Mouse (Mus musculus): Measurements from ENCODE around the gene S100a9. TPM values are rescaled to one million over a fixed set of nuclear protein-coding genes. Genes with fewer than 3 reads are reported as not detected.
A peak's percentile ranks its signal among the peaks of the same experiment; 100 is the strongest.

Gene S100a9
- total RNA-seq (2017), result 6.2 to 33.7 TPM (median 31.4 TPM) in 3 replicates

- ATAC-seq (replicated peaks; ENCODE audit: insufficient number of reproducible peaks, low FRiP score, low TSS enrichment, poor library complexity, severe bottlenecking), result no peak
Observed at GRCm38 (mm10) chr3:90695613-90696012, at the start of gene S100a9. S100a9 (minus strand) TSS chr3:90695721.

GRCm38 (mm10) chr3:90726606-90727005, 31.1 kb upstream of the S100a9 start, which contains the start of gene Pglyrp4:
Pglyrp4 (plus strand) TSS chr3:90726906.
- ATAC-seq (replicated peaks; ENCODE audit: insufficient number of reproducible peaks, low FRiP score, low TSS enrichment, poor library complexity, severe bottlenecking), result no peak

- peak; percentile 95 for ATAC-seq (replicated peaks; ENCODE audit: insufficient number of reproducible peaks, low FRiP score, low TSS enrichment, poor library complexity, severe bottlenecking)
Observed at GRCm38 (mm10) chr3:90709591-90710460, 14.3 kb upstream of the S100a9 start.

- no peak; the same call in 1 of the 2 replicates for ATAC-seq (replicated peaks; ENCODE audit: insufficient number of reproducible peaks, low FRiP score, low TSS enrichment, poor library complexity, severe bottlenecking)
Observed at GRCm38 (mm10) chr3:90708523-90709202, 13.1 kb upstream of the S100a9 start.

GRCm38 (mm10) chr3:90702244-90702643, 6.7 kb upstream of the S100a9 start:
- no peak for ATAC-seq (replicated peaks; ENCODE audit: insufficient number of reproducible peaks, low FRiP score, low TSS enrichment, poor library complexity, severe bottlenecking)

GRCm38 (mm10) chr3:90693496-90693895, 2.0 kb downstream of the S100a9 start:
- no peak for ATAC-seq (replicated peaks; ENCODE audit: insufficient number of reproducible peaks, low FRiP score, low TSS enrichment, poor library complexity, severe bottlenecking)

GRCm38 (mm10) chr3:90686835-90687234, 8.7 kb downstream of the S100a9 start:
- no peak for ATAC-seq (replicated peaks; ENCODE audit: insufficient number of reproducible peaks, low FRiP score, low TSS enrichment, poor library complexity, severe bottlenecking)

GRCm38 (mm10) chr3:90683929-90684328, 11.6 kb downstream of the S100a9 start:
- ATAC-seq (replicated peaks; ENCODE audit: insufficient number of reproducible peaks, low FRiP score, low TSS enrichment, poor library complexity, severe bottlenecking), result no peak

- ATAC-seq (replicated peaks; ENCODE audit: insufficient number of reproducible peaks, low FRiP score, low TSS enrichment, poor library complexity, severe bottlenecking), result no peak
Observed at GRCm38 (mm10) chr3:90678656-90679055, 16.9 kb downstream of the S100a9 start.

- peak; percentile 37 for ATAC-seq (replicated peaks; ENCODE audit: insufficient number of reproducible peaks, low FRiP score, low TSS enrichment, poor library complexity, severe bottlenecking)
Observed at GRCm38 (mm10) chr3:90668846-90669245, 26.7 kb downstream of the S100a9 start, which contains the start of gene S100a8. S100a8 (plus strand) TSS chr3:90668978.

GRCm38 (mm10) chr3:90664219-90664618, 31.3 kb downstream of the S100a9 start:
- ATAC-seq (replicated peaks; ENCODE audit: insufficient number of reproducible peaks, low FRiP score, low TSS enrichment, poor library complexity, severe bottlenecking), result no peak

GRCm38 (mm10) chr3:90659364-90660044, 36.0 kb downstream of the S100a9 start:
- ATAC-seq (replicated peaks; ENCODE audit: insufficient number of reproducible peaks, low FRiP score, low TSS enrichment, poor library complexity, severe bottlenecking), result no peak

GRCm38 (mm10) chr3:90657405-90657804, 38.1 kb downstream of the S100a9 start:
- ATAC-seq (replicated peaks; ENCODE audit: insufficient number of reproducible peaks, low FRiP score, low TSS enrichment, poor library complexity, severe bottlenecking), result no peak

GRCm38 (mm10) chr3:90653717-90654116, 41.8 kb downstream of the S100a9 start, which contains the start of gene S100a7a:
S100a7a (plus strand) TSS chr3:90654017.
- ATAC-seq (replicated peaks; ENCODE audit: insufficient number of reproducible peaks, low FRiP score, low TSS enrichment, poor library complexity, severe bottlenecking), result no peak

- 0 out of 2 replicates have a peak, but pooled peaks have one; percentile 44 for ATAC-seq (replicated peaks; ENCODE audit: insufficient number of reproducible peaks, low FRiP score, low TSS enrichment, poor library complexity, severe bottlenecking)
Observed at GRCm38 (mm10) chr3:90652878-90653508, 42.5 kb downstream of the S100a9 start.

GRCm38 (mm10) chr3:90649832-90650231, 45.7 kb downstream of the S100a9 start:
- no peak for ATAC-seq (replicated peaks; ENCODE audit: insufficient number of reproducible peaks, low FRiP score, low TSS enrichment, poor library complexity, severe bottlenecking)

GRCm38 (mm10) chr3:90648981-90649380, 46.5 kb downstream of the S100a9 start:
- ATAC-seq (replicated peaks; ENCODE audit: insufficient number of reproducible peaks, low FRiP score, low TSS enrichment, poor library complexity, severe bottlenecking), result no peak

- no peak for ATAC-seq (replicated peaks; ENCODE audit: insufficient number of reproducible peaks, low FRiP score, low TSS enrichment, poor library complexity, severe bottlenecking)
Observed at GRCm38 (mm10) chr3:90647291-90647690, 48.2 kb downstream of the S100a9 start.

GRCm38 (mm10) chr3:90644220-90644619, 51.3 kb downstream of the S100a9 start:
- no peak; the same call in 1 of the 2 replicates for ATAC-seq (replicated peaks; ENCODE audit: insufficient number of reproducible peaks, low FRiP score, low TSS enrichment, poor library complexity, severe bottlenecking)
